Mouse (Mus musculus): Measurements from ENCODE around the gene Esrrb.

GRCm38 (mm10) chr12:86398762-86399161 is 37.8 kb downstream of the Esrrb start:
- TF ChIP-seq EP300 (IDR thresholded peaks at IDR 0.05; ENCODE audit: low read depth) (no peak), CTCF (IDR thresholded peaks at IDR 0.05; ENCODE audit: low read depth) (no peak)
